Mouse (Mus musculus) cerebellum, adult 2 months (tissue): ENCODE results near the gene Phlda3.

Experiments used
- CTCF ChIP-seq: fragments of 200-500 bp; IDR thresholded peaks from 2 replicates; pipeline ENCODE4 v1.5.1; 2011; ENCODE audit warnings: low read depth, mild to moderate bottlenecking, control low read depth, low read length, moderate library complexity, borderline replicate concordance; ENCODE audit not compliant: insufficient read depth
- POLR2A ChIP-seq: fragments of 200-500 bp; IDR thresholded peaks from 2 replicates; pipeline ENCODE4 v1.6.1; 2011; ENCODE audit warnings: low read length, control low read depth, borderline replicate concordance; ENCODE audit not compliant: insufficient read depth

DNA sequence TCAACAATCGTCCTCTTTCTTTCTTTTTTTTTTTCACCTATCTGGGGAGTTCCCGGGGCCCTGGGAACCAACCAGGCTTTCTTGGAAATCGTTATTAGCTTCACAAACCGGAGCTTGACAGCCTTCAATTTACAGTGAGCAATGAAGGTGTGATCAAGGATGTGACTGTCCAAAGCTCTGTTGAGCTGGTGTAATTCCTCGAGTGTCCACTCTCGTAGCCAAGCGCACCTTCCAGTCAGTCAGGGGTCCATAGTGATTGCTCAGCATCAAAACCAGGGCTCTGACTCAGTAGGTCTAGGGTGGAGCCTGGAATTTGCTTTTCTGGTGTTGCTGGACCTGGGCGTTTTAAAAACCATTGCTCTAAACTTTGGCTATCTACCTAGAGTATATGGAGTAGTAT is 5.7 kb upstream of the Phlda3 start:
- TF ChIP-seq CTCF (no peak), POLR2A (no peak)
